Mouse (Mus musculus) c-Kit-negative CD71-positive TER-119-positive erythroid progenitor cells, embryonic 14.5 days (primary cell): ENCODE measurements around the gene Dock8.

ENCODE experiments used
- DNase-seq: peaks from one replicate; pipeline ENCODE4 v3.0.0-alpha.2; 2013; ENCODE audit warnings: low read depth, low spot score

Gene Dock8

DNA sequence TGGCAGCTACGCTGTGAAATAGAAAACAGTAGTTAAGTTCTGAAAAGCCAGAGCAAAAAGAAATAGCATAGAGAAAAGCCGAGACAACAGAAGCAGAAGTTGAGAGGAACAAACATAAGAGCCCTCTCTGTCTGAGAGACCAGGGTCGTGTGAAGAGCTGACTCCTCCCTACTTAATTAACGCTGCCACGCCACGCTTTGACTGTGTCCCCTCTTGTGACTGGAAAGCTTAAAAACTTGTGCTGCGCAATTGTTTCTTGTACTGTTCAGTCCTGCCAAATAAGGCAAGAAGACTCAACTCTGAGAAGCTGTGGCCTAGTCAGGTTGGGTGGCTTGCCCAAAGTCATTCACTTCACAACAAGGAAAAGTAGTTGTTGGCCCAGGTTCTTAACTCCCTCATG, 184.7 kb downstream of the Dock8 start:
- DNase-seq: no peak

- no peak for DNase-seq
Observed at GRCm38 (mm10) chr19:25186316-25186715, 187.0 kb downstream of the Dock8 start.

GRCm38 (mm10) chr19:25187681-25188080, 188.3 kb downstream of the Dock8 start:
- no peak for DNase-seq

- no peak for DNase-seq
Observed at GRCm38 (mm10) chr19:25193751-25194150, 194.4 kb downstream of the Dock8 start.

GRCm38 (mm10) chr19:25200081-25200860, 200.9 kb downstream of the Dock8 start:
- DNase-seq: no peak

DNA sequence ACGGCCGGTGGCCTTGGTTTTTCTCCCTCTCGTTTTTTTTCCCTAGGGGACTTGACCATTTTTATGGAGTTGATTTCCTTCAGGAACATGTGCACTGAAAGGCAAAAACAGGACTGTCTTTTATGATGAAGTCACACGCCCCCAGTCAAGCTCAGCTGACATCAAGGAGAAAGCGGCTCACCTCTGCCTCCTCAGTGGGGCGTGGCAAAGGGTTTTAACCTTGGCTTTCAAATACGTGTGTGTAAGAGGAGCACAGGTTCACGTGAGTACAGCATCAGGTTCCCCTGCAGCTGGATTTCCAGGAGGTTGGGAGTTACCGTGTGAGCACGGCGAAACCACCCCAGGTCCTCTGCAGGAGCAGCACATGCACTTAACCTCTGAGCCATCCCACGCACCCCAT, 203.7 kb downstream of the Dock8 start:
- no peak for DNase-seq

GRCm38 (mm10) chr19:25206969-25207368, 207.6 kb downstream of the Dock8 start:
- DNase-seq: no peak

DNA sequence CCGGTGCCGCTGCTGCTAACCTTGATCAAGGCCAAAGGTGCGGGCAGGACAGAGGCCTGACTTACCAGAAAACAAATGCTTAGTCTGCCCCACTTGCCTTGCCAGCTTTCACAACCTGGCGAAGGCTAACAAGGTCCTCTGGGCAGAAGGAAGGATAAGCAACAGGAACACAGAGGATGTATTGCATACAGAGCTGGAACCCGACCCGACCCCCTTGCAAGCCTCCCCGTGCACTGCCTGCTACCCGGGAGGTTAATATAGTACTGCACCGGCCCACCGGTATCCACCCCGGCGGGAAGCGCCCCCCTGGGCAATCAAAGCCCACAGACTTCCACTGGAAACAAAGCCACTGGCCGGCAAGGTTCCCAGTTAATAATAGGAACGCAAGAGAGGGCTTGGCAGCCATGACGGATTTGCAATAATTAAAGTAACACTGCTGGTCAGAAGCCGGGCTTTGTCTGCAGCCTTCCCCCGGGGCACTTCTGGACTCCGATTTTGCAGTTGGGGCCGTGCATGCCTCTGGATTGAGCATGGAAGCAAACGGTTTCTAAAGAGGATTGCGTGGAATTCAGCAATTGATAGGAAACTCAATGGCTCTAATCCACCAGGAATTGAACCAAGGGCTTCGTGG, 208.5 kb downstream of the Dock8 start:
- no peak for DNase-seq

- no peak for DNase-seq
Observed at GRCm38 (mm10) chr19:25208596-25209110, 209.3 kb downstream of the Dock8 start.

DNA sequence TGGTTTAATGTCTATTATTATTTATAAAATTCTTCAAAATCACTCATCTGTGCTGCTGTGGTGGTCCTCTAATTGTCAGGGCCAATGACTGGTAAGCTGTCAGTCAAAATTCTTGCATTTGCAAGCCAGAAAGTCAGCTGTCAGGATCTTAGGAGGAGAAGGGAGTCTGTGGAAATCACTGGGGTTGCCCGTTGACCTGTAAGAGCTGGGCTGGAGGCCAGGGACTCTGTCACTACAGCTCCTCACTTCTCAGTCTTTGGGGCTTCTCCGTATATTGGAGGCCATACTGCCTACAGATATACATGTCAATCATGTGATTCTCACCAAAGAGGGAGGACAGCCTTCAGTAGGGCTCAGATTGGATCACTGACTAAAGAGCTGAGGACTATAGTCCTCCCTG, 221.3 kb downstream of the Dock8 start:
- DNase-seq: no peak

GRCm38 (mm10) chr19:25221964-25222640, 222.8 kb downstream of the Dock8 start:
- DNase-seq: no peak

DNA sequence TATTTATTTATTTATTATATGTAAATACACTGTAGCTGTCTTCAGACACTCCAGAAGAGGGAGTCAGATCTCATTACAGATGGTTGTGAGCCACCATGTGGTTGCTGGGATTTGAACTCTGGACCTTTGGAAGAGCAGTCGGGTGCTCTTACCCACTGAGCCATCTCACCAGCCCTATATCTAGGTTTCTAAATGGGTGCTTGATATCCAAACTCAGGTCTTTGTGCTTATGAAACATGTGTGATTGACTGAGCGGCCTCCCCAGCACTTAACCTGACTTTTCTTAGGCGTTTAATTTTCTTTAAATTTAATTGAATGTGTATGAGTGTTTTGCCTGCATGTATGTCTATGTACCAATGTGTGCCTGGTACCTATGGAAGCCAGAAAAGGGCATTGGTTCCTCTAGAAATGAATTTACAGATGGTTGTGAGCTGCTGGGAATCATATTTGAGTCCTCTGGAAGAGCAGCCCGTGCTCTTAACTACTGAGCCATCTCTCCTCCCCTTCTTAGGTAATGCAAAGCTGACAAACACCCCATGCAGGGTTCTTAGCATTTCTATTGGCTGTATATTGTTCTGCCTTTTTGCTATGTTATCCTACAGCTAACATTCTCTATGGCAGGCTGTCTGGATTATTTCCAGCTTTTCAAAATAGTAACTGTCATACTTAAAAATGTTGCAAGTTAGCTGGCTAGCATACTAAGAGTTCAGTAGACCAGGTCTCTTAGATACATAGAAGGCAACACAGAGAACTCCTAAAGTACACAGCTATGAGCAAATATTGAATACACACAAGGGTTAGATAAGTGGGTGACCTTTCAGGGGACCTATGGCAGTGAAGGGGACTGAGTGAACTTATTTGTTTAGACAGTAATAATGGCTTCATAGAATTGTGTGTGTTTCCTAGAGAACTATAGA, 231.0 kb downstream of the Dock8 start:
- no peak for DNase-seq

DNA sequence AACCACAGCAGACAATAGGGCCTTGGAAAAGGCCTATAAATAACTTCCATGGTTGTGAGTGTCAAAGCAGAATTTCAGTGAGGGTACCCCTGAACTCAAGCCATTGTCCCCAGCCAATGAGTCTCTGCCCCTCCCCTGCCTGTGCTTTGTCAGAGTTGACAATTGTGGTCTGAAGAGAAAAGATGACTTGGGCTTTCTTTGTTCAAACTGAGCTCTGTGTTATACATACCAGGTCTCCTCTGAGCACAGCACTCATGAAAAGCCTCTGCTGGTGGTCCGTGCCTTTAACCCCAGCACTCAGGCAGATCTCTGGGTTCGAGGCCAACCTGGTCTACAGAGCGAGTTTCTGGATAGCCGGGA, 231.6 kb downstream of the Dock8 start:
- DNase-seq: no peak

- DNase-seq: no peak
Observed at GRCm38 (mm10) chr19:25232032-25232431, 232.7 kb downstream of the Dock8 start.

DNA sequence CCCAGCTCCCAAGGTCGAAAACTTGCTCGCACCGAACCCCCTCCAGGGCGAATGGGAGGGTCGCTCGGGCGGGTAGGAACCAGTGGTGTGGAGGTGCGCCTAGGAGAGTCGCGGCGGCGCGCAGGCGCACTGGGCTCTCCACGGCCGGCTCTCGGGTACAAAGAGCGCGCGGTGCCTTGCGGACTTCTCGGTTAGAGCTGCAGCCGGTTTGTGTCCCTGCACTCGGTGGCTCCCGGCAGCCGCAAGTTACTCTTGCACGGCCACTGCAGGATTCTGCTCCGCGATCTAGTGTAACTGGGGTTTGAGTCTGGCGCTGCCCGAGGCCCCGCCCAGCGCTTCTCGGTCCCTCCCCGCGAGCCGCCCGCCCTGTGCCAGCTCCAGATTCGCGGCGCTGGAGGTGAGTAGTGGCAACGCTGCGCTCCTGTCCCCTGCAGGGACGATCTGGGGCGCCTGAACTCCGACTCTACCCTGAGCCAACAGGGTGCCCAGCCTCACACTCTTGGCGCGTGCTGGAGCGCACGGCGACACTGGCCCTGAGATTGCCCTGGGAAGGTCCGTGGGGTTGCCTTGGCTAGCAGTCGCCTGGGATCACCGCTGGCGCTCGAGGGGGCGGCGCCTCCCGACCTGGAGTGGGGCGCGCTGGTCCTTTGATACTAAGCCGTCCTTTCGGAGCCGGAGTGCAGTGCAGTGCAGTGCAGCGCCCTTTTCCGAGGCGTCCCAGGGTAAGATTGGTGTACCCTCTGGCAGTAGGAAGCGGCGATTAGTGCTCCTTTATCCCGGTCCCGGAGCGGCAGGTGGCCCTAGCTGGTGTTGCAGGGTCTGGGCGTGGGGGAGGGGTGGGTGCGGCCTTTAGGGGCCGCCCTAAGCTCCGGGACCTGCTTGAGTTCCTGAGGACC, 237.5 kb downstream of the Dock8 start, which contains the start of gene Kank1:
Kank1 (plus strand) TSS at position 380 of the 896 bp plus-strand sequence.
- DNase-seq: no peak

- no peak for DNase-seq
Observed at GRCm38 (mm10) chr19:25237492-25238040, 238.2 kb downstream of the Dock8 start.

GRCm38 (mm10) chr19:25238121-25238520, 238.8 kb downstream of the Dock8 start:
- DNase-seq: no peak

- no peak for DNase-seq
Observed at GRCm38 (mm10) chr19:25243566-25243965, 244.2 kb downstream of the Dock8 start.

DNA sequence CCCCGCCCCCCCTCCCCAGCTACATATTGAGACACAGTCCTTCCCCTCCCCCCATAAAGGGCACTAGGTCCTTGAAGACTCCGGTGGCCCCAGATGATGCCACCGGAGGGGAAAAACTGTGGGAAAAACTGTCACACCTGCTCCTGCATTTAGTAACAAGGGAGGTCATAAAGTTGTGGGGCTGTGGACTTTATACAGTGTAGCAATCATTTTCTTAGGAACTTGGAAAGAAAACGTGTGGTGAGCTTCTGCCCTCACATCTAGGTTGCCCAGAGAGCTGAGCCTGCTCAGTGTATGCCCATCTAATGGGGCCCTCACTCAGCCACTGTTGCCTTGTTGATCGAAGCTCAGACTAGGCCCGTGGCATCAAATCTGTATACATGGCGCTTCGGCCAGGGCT, 246.7 kb downstream of the Dock8 start:
- no peak for DNase-seq
